Mouse (Mus musculus): ENCODE data around the gene Dis3l2. TPM values are rescaled to one million over a fixed set of nuclear protein-coding genes. Genes with fewer than 3 reads are reported as not detected.

Gene Dis3l2
- polyA plus RNA-seq, 1 experiment: 7.5 TPM

- WGBS: 84% methylated on average over 2 of the region's 2 CpGs
- H3K4me1 ChIP-seq (ENCODE audit: control insufficient read depth, insufficient read depth, low read length): no peaks in the 10 kb centered on the region
- H3K4me3 ChIP-seq (replicated peaks; ENCODE audit: control insufficient read depth, low read depth, low read length): no peak overlapping the region
- no peak overlapping the region for H3K27ac ChIP-seq (ENCODE audit: control insufficient read depth, insufficient read depth, low read depth, low read length, poor library complexity)
- no peak for TF ChIP-seq POLR2A (IDR thresholded peaks at IDR 0.05; ENCODE audit: borderline replicate concordance, control insufficient read depth, low read depth, low read length)
- TF ChIP-seq CTCF (IDR thresholded peaks at IDR 0.05; ENCODE audit: control insufficient read depth, insufficient read depth, low read length): no peak
These were observed 208.9 kb downstream of the Dis3l2 start for GRCm38 (mm10) chr1:86912481-86912880.

GRCm38 (mm10) chr1:86913896-86914295 is 210.3 kb downstream of the Dis3l2 start:
- no peak for TF ChIP-seq POLR2A (IDR thresholded peaks at IDR 0.05; ENCODE audit: borderline replicate concordance, control insufficient read depth, low read depth, low read length)
- TF ChIP-seq CTCF (IDR thresholded peaks at IDR 0.05; ENCODE audit: control insufficient read depth, insufficient read depth, low read length): no peak
- Histone ChIP-seq H3K27ac (ENCODE audit: control insufficient read depth, insufficient read depth, low read depth, low read length, poor library complexity) (no peak overlapping the region), H3K4me3 (replicated peaks; ENCODE audit: control insufficient read depth, low read depth, low read length) (no peak overlapping the region), H3K4me1 (ENCODE audit: control insufficient read depth, insufficient read depth, low read length) (no peaks in the 10 kb centered on the region)
- WGBS: 64% methylated on average over 3 of the region's 3 CpGs

GRCm38 (mm10) chr1:86914697-86915096 is 211.1 kb downstream of the Dis3l2 start:
- TF ChIP-seq POLR2A (IDR thresholded peaks at IDR 0.05; ENCODE audit: borderline replicate concordance, control insufficient read depth, low read depth, low read length) (no peak), CTCF (IDR thresholded peaks at IDR 0.05; ENCODE audit: control insufficient read depth, insufficient read depth, low read length) (no peak)
- 86% methylated on average over 2 of the region's 2 CpGs for WGBS
- no peak overlapping the region for H3K27ac ChIP-seq (ENCODE audit: control insufficient read depth, insufficient read depth, low read depth, low read length, poor library complexity)
- no peak overlapping the region for H3K4me3 ChIP-seq (replicated peaks; ENCODE audit: control insufficient read depth, low read depth, low read length)
- H3K4me1 ChIP-seq (ENCODE audit: control insufficient read depth, insufficient read depth, low read length): no peaks in the 10 kb centered on the region

GRCm38 (mm10) chr1:86916355-86916984 is 212.9 kb downstream of the Dis3l2 start:
- 65% methylated on average over 8 of the region's 8 CpGs for WGBS
- H3K27ac ChIP-seq (ENCODE audit: control insufficient read depth, insufficient read depth, low read depth, low read length, poor library complexity): no peak overlapping the region
- H3K4me3 ChIP-seq (replicated peaks; ENCODE audit: control insufficient read depth, low read depth, low read length): no peak overlapping the region
- TF ChIP-seq POLR2A (IDR thresholded peaks at IDR 0.05; ENCODE audit: borderline replicate concordance, control insufficient read depth, low read depth, low read length): no peak
- TF ChIP-seq CTCF (IDR thresholded peaks at IDR 0.05; ENCODE audit: control insufficient read depth, insufficient read depth, low read length): no peak
- H3K4me1 ChIP-seq (ENCODE audit: control insufficient read depth, insufficient read depth, low read length): no peaks in the 10 kb centered on the region

GRCm38 (mm10) chr1:86925776-86926175 is 222.2 kb downstream of the Dis3l2 start:
- Histone ChIP-seq H3K4me3 (replicated peaks; ENCODE audit: control insufficient read depth, low read depth, low read length) (no peak overlapping the region), H3K4me1 (ENCODE audit: control insufficient read depth, insufficient read depth, low read length) (no peaks in the 10 kb centered on the region), H3K27ac (ENCODE audit: control insufficient read depth, insufficient read depth, low read depth, low read length, poor library complexity) (no peak overlapping the region)
- no peak for TF ChIP-seq CTCF (IDR thresholded peaks at IDR 0.05; ENCODE audit: control insufficient read depth, insufficient read depth, low read length)
- TF ChIP-seq POLR2A (IDR thresholded peaks at IDR 0.05; ENCODE audit: borderline replicate concordance, control insufficient read depth, low read depth, low read length): no peak
- WGBS: 83% methylated on average over 5 of the region's 5 CpGs

GRCm38 (mm10) chr1:86931606-86932379 is 228.2 kb downstream of the Dis3l2 start:
- no peak for TF ChIP-seq POLR2A (IDR thresholded peaks at IDR 0.05; ENCODE audit: borderline replicate concordance, control insufficient read depth, low read depth, low read length)
- no peak for TF ChIP-seq CTCF (IDR thresholded peaks at IDR 0.05; ENCODE audit: control insufficient read depth, insufficient read depth, low read length)
- Histone ChIP-seq H3K27ac (ENCODE audit: control insufficient read depth, insufficient read depth, low read depth, low read length, poor library complexity) (no peak overlapping the region), H3K4me3 (replicated peaks; ENCODE audit: control insufficient read depth, low read depth, low read length) (no peak overlapping the region), H3K4me1 (ENCODE audit: control insufficient read depth, insufficient read depth, low read length) (no peaks in the 10 kb centered on the region)
- 90% methylated on average over 4 of the region's 4 CpGs for WGBS

- WGBS: 90% methylated on average over 4 of the region's 4 CpGs
- H3K4me3 ChIP-seq (replicated peaks; ENCODE audit: control insufficient read depth, low read depth, low read length): no peak overlapping the region
- TF ChIP-seq CTCF (IDR thresholded peaks at IDR 0.05; ENCODE audit: control insufficient read depth, insufficient read depth, low read length) (no peak), POLR2A (IDR thresholded peaks at IDR 0.05; ENCODE audit: borderline replicate concordance, control insufficient read depth, low read depth, low read length) (no peak)
- H3K27ac ChIP-seq (ENCODE audit: control insufficient read depth, insufficient read depth, low read depth, low read length, poor library complexity): no peak overlapping the region
- H3K4me1 ChIP-seq (ENCODE audit: control insufficient read depth, insufficient read depth, low read length): no peaks in the 10 kb centered on the region
These were observed 229.2 kb downstream of the Dis3l2 start for GRCm38 (mm10) chr1:86932810-86933209.

- Histone ChIP-seq H3K4me1 (ENCODE audit: control insufficient read depth, insufficient read depth, low read length) (no peaks in the 10 kb centered on the region), H3K4me3 (replicated peaks; ENCODE audit: control insufficient read depth, low read depth, low read length) (no peak overlapping the region), H3K27ac (ENCODE audit: control insufficient read depth, insufficient read depth, low read depth, low read length, poor library complexity) (no peak overlapping the region)
- no peak for TF ChIP-seq POLR2A (IDR thresholded peaks at IDR 0.05; ENCODE audit: borderline replicate concordance, control insufficient read depth, low read depth, low read length)
- TF ChIP-seq CTCF (IDR thresholded peaks at IDR 0.05; ENCODE audit: control insufficient read depth, insufficient read depth, low read length): no peak
- 67% methylated on average over 1 of the region's 1 CpGs for WGBS
These were observed 230.0 kb downstream of the Dis3l2 start for GRCm38 (mm10) chr1:86933656-86934055.

Data from bone marrow, adult 2 months (tissue).